Comparison of ENCODE assay signal across 7 mouse cellular contexts in genomic region chr1:55131424-55132014, GRCm38 (mm10). TPM values are rescaled to one million over a fixed set of nuclear protein-coding genes. Genes with fewer than 3 reads are reported as not detected.
DNase-seq lines count a peak whose midpoint lies in the region; ATAC-seq lines count a peak whose summit lies in the region.

No protein-coding gene starts in this region.

- no peaks in the 10 kb centered on the region for H3K36me3 ChIP-seq in forebrain, embryonic 11.5 days (ENCODE audit: control insufficient read depth, insufficient read depth, low read length)
- peaks cover 9% of the 10 kb centered on the region for H3K36me3 ChIP-seq in limb, embryonic 13.5 days
- no peaks in the 10 kb centered on the region for H3K36me3 ChIP-seq in midbrain, embryonic 14.5 days (ENCODE audit: control insufficient read depth, insufficient read depth, low read length)

- WGBS in forebrain, embryonic 11.5 days: 0% methylated on average over 47 of the region's 47 CpGs
- under 1% methylated on average over 46 of the region's 47 CpGs for WGBS in limb, embryonic 13.5 days
- WGBS in midbrain, embryonic 14.5 days: under 1% methylated on average over 47 of the region's 47 CpGs

- H3K9me3 ChIP-seq in forebrain, embryonic 11.5 days (ENCODE audit: control insufficient read depth, low read length): no peaks in the 10 kb centered on the region
- no peaks in the 10 kb centered on the region for H3K9me3 ChIP-seq in limb, embryonic 13.5 days
- no peaks in the 10 kb centered on the region for H3K9me3 ChIP-seq in midbrain, embryonic 14.5 days (ENCODE audit: control insufficient read depth, low read length)

- ATAC-seq in forebrain, embryonic 11.5 days (replicated peaks; ENCODE audit: low FRiP score): peak; percentile 82
- ATAC-seq in limb, embryonic 13.5 days (ENCODE audit: low FRiP score, low read depth): peak; percentile 88
- peak; percentile 86 for ATAC-seq in midbrain, embryonic 14.5 days (ENCODE audit: low FRiP score, low TSS enrichment)

- 0 out of 2 replicates have a peak, but pooled peaks cover 3% of the 10 kb centered on the region for H3K4me1 ChIP-seq in forebrain, embryonic 11.5 days (replicated peaks; ENCODE audit: control insufficient read depth, insufficient read depth, low read length)
- peaks cover 16% of the 10 kb centered on the region for H3K4me1 ChIP-seq in limb, embryonic 13.5 days
- H3K4me1 ChIP-seq in midbrain, embryonic 14.5 days (ENCODE audit: control insufficient read depth, insufficient read depth, low read length): peaks cover 25% of the 10 kb centered on the region

- peak overlapping the region; percentile 67 for H3K4me2 ChIP-seq in forebrain, embryonic 11.5 days (ENCODE audit: low read depth, low read length, severe bottlenecking)
- peak overlapping the region; percentile 73 for H3K4me2 ChIP-seq in limb, embryonic 13.5 days (replicated peaks)
- peak overlapping the region; percentile 79 for H3K4me2 ChIP-seq in midbrain, embryonic 14.5 days (ENCODE audit: low read length)

- H3K9ac ChIP-seq in forebrain, embryonic 11.5 days (ENCODE audit: low read length): peak overlapping the region; percentile 95
- peak overlapping the region; percentile 99 for H3K9ac ChIP-seq in limb, embryonic 13.5 days
- peak overlapping the region; percentile 97 for H3K9ac ChIP-seq in midbrain, embryonic 14.5 days (replicated peaks; ENCODE audit: low read length)

- peak overlapping the region; percentile 81 for H3K4me3 ChIP-seq in forebrain, embryonic 11.5 days (ENCODE audit: low read depth, low read length)
- H3K4me3 ChIP-seq in limb, embryonic 13.5 days: peak overlapping the region; percentile 99
- H3K4me3 ChIP-seq in midbrain, embryonic 14.5 days (replicated peaks; ENCODE audit: low read depth, low read length): peak overlapping the region; percentile 99

- peak; percentile 54 to 59 for DNase-seq in lung, adult 18-20 months
- DNase-seq in lung, postnatal 4 days: no peak
- peak; percentile 73 for DNase-seq in ZHBTc4 (ENCODE audit: low read depth, low spot score)
- no peak for DNase-seq in forebrain, embryonic 11.5 days (ENCODE audit: low spot score)
- DNase-seq in midbrain, embryonic 14.5 days: no peak
- no peak for DNase-seq in layer of hippocampus, postnatal 10 days (ENCODE audit: low spot score in 2 of 2)

- H3K27me3 ChIP-seq in forebrain, embryonic 11.5 days (ENCODE audit: control insufficient read depth, insufficient read depth, low read length): no peaks in the 10 kb centered on the region
- H3K27me3 ChIP-seq in limb, embryonic 13.5 days: no peaks in the 10 kb centered on the region
- no peaks in the 10 kb centered on the region for H3K27me3 ChIP-seq in midbrain, embryonic 14.5 days (ENCODE audit: control insufficient read depth, insufficient read depth, low read length)

- peak overlapping the region; percentile 95 for H3K27ac ChIP-seq in forebrain, embryonic 11.5 days (ENCODE audit: low read depth, low read length)
- peak overlapping the region; percentile 98 for H3K27ac ChIP-seq in limb, embryonic 13.5 days
- H3K27ac ChIP-seq in midbrain, embryonic 14.5 days (replicated peaks; ENCODE audit: low read depth, low read length): peak overlapping the region; percentile 98

RNA-seq across cellular contexts. Expression of gene Mob4, which starts 0.5 kb away (rescaled TPM):
- 133 and 163 TPM in 2 replicates for polyA plus RNA-seq in forebrain, embryonic 11.5 days (2014; fragmentation: Nextera tagmentation; extraction: Ambion mirVana)
- polyA plus RNA-seq in limb, embryonic 13.5 days (2015; fragmentation: Nextera tagmentation; extraction: Ambion mirVana): 158 and 171 TPM in 2 replicates
- polyA plus RNA-seq in midbrain, embryonic 14.5 days (2014; fragmentation: Nextera tagmentation; extraction: Ambion mirVana): 183 and 196 TPM in 2 replicates
- 10 to 100 TPM; 64.7 to 79.4 TPM for total RNA-seq in layer of hippocampus, postnatal 10 days (2021)

RNA-seq across cellular contexts. Expression of gene Hspd1, which starts 43.5 kb away (rescaled TPM):
- 401 and 416 TPM in 2 replicates for polyA plus RNA-seq in forebrain, embryonic 11.5 days (2014; fragmentation: Nextera tagmentation; extraction: Ambion mirVana)
- 332 and 346 TPM in 2 replicates for polyA plus RNA-seq in limb, embryonic 13.5 days (2015; fragmentation: Nextera tagmentation; extraction: Ambion mirVana)
- 207 and 232 TPM in 2 replicates for polyA plus RNA-seq in midbrain, embryonic 14.5 days (2014; fragmentation: Nextera tagmentation; extraction: Ambion mirVana)
- 100 to 1,000 TPM; 214 to 215 TPM for total RNA-seq in layer of hippocampus, postnatal 10 days (2021)

RNA-seq across cellular contexts. Expression of gene Hspe1, which starts 43.6 kb away (rescaled TPM):
- 434 and 507 TPM in 2 replicates for polyA plus RNA-seq in forebrain, embryonic 11.5 days (2014; fragmentation: Nextera tagmentation; extraction: Ambion mirVana)
- 382 and 414 TPM in 2 replicates for polyA plus RNA-seq in limb, embryonic 13.5 days (2015; fragmentation: Nextera tagmentation; extraction: Ambion mirVana)
- polyA plus RNA-seq in midbrain, embryonic 14.5 days (2014; fragmentation: Nextera tagmentation; extraction: Ambion mirVana): 255 and 258 TPM in 2 replicates
- 100 to 1,000 TPM; 103 to 106 TPM for total RNA-seq in layer of hippocampus, postnatal 10 days (2021)

Comparison
In these comparisons a context has a peak if more than half of its experiments do, and no peak if none do; other contexts are left out.
1. DNase-seq: peak in lung, adult 18-20 months (2 of 2) and ZHBTc4 (single experiment); none in lung, postnatal 4 days (0 of 2), forebrain, embryonic 11.5 days (single experiment), midbrain, embryonic 14.5 days (single experiment) and layer of hippocampus, postnatal 10 days (0 of 2).
2. Peak in every context shown above with its lines, with median percentiles within 50 percentile points of each other: ATAC-seq, H3K27ac ChIP-seq, H3K4me2 ChIP-seq, H3K4me3 ChIP-seq and H3K9ac ChIP-seq.